Mouse (Mus musculus) C2C12 (cell line): Measurements from ENCODE around the gene Micall1.

ENCODE experiments used
- CTCF ChIP-seq: IDR thresholded peaks from one replicate; pipeline ENCODE4 v1.5.1; 2011; ENCODE audit not compliant: control insufficient read depth, insufficient read depth, insufficient read length
- MYOD1 ChIP-seq: IDR thresholded peaks from one replicate; pipeline ENCODE4 v1.6.1; 2011; ENCODE audit warnings: low read depth; ENCODE audit not compliant: control insufficient read depth, insufficient read length

- no peak for TF ChIP-seq CTCF
- TF ChIP-seq MYOD1 = no peak
Measured at GRCm38 (mm10) chr15:79074446-79074845, 34.3 kb upstream of the Micall1 start.
